Mouse (Mus musculus): ENCODE results near the gene Ppp1r9b.

GRCm38 (mm10) chr11:95012075-95012474 is 21.2 kb downstream of the Ppp1r9b start:
- TF ChIP-seq CTCF (conservative IDR thresholded peaks at IDR 0.05; ENCODE audit: low read length) (no peak), NANOG (IDR thresholded peaks at IDR 0.05; ENCODE audit: borderline replicate concordance, low read length) (no peak)

Data from E14TG2a.4 (cell line).